19 mouse cellular contexts compared by ENCODE assay signal in the genomic region with DNA sequence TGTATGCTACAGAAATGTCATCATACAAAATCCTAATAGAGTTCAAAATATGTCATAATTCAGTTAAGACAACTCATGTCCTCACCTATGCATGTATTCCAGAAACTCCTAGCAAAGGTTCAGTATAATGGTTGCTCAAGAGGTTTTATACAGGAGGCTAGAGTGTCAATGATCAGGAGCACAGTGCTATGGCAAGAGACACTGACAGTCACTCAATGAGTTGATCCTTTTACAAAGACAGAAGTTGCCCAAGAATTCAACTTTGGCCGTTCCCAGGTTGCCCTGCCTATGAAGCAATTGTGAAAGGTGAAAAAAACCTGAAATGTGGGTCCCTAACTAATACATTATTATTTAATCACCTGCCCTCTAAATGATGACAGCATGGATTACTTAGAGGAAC.
DNase-seq lines count a peak whose midpoint lies in the region; ATAC-seq and TF ChIP-seq lines count a peak whose summit lies in the region.
"Had no signal": no experiment of that assay in that cellular context is flagged by ENCODE, and none has a peak within 500 bp of the region (broad histone marks: within the 10 kb centered on the region; RNA-seq: fewer than 3 reads in every experiment).

No protein-coding gene starts in this region.

- ATAC-seq in forebrain, embryonic 14.5 days: no peak
- no peak for ATAC-seq in liver, postnatal 0 days
- ATAC-seq: activated CD4-positive, CD25-positive, alpha-beta regulatory T cell, adult 4 months; CD4-positive, CD25-positive, alpha-beta regulatory T cell, adult 4 months; Patski had no signal

- no peak for TF ChIP-seq EP300 in liver, postnatal 0 days (IDR thresholded peaks at IDR 0.05; ENCODE audit: low read depth)

- no peak for TF ChIP-seq CTCF in liver, postnatal 0 days (IDR thresholded peaks at IDR 0.05; ENCODE audit: low read depth)

- no peak overlapping the region for H3K4me3 ChIP-seq in forebrain, embryonic 14.5 days (ENCODE audit: low read depth, low read length)
- H3K4me3 ChIP-seq in liver, postnatal 0 days (ENCODE audit: low read depth, low read length): no peak overlapping the region

- peak; percentile 78 for DNase-seq in fat pad, adult 2 months (ENCODE audit: extremely low read depth, low read depth, low spot score)
- DNase-seq in gonadal fat pad, adult 2 months (ENCODE audit: low read depth): peak; percentile 71
- DNase-seq in forebrain, embryonic 14.5 days (ENCODE audit: low spot score): no peak
- DNase-seq in liver, postnatal 0 days: no peak
- DNase-seq: adrenal gland, adult 2 months; adrenal gland, adult 8-10 months; adrenal gland, postnatal 10 days; adrenal gland, postnatal 14 days; adrenal gland, postnatal 25 days; adrenal gland, postnatal 36 days; B cell, adult 2 months; cerebellum, adult 11 months; cerebellum, adult 11-12 months; cerebellum, adult 18-20 months had no signal

- no peaks in the 10 kb centered on the region for H3K4me1 ChIP-seq in forebrain, embryonic 14.5 days (ENCODE audit: control insufficient read depth, insufficient read depth, low read length)
- H3K4me1 ChIP-seq in liver, postnatal 0 days (ENCODE audit: insufficient read depth): no peaks in the 10 kb centered on the region

- H3K27ac ChIP-seq in forebrain, embryonic 14.5 days (ENCODE audit: low read depth, low read length): no peak overlapping the region
- H3K27ac ChIP-seq in liver, postnatal 0 days (ENCODE audit: low read depth): no peak overlapping the region

- no peaks in the 10 kb centered on the region for H3K27me3 ChIP-seq in forebrain, embryonic 14.5 days (replicated peaks; ENCODE audit: control insufficient read depth, insufficient read depth, low read length)
- H3K27me3 ChIP-seq in liver, postnatal 0 days (ENCODE audit: insufficient read depth, low read length): no peaks in the 10 kb centered on the region
- H3K27me3 ChIP-seq: CH12.LX had no signal

- H3K36me3 ChIP-seq in forebrain, embryonic 14.5 days (ENCODE audit: control insufficient read depth, insufficient read depth, low read length): no peaks in the 10 kb centered on the region
- H3K36me3 ChIP-seq in liver, postnatal 0 days (replicated peaks; ENCODE audit: insufficient read depth, low read length): no peaks in the 10 kb centered on the region
- H3K36me3 ChIP-seq: G1E had no signal

- WGBS in forebrain, embryonic 14.5 days: 56% methylated on average over 1 of the region's 1 CpGs
- WGBS in liver, postnatal 0 days (ENCODE audit: insufficient replicate concordance): 71% methylated on average over 1 of the region's 1 CpGs

- H3K9ac ChIP-seq in forebrain, embryonic 14.5 days (ENCODE audit: low read length): no peak overlapping the region
- no peak overlapping the region for H3K9ac ChIP-seq in liver, postnatal 0 days (replicated peaks)

- no peaks in the 10 kb centered on the region for H3K9me3 ChIP-seq in forebrain, embryonic 14.5 days (replicated peaks; ENCODE audit: control insufficient read depth, low read length)
- no peaks in the 10 kb centered on the region for H3K9me3 ChIP-seq in liver, postnatal 0 days (ENCODE audit: low read length)
- H3K9me3 ChIP-seq: G1E had no signal

- H3K4me2 ChIP-seq in forebrain, embryonic 14.5 days (ENCODE audit: low read length): no peak overlapping the region
- no peak overlapping the region for H3K4me2 ChIP-seq in liver, postnatal 0 days (ENCODE audit: low read depth, low read length)

Comparison
In these comparisons a context has a peak if more than half of its experiments do, and no peak if none do; other contexts are left out.
1. DNase-seq: peak in fat pad, adult 2 months (single experiment) and gonadal fat pad, adult 2 months (single experiment); none in forebrain, embryonic 14.5 days (single experiment) and liver, postnatal 0 days (single experiment).